In the genomic region with DNA sequence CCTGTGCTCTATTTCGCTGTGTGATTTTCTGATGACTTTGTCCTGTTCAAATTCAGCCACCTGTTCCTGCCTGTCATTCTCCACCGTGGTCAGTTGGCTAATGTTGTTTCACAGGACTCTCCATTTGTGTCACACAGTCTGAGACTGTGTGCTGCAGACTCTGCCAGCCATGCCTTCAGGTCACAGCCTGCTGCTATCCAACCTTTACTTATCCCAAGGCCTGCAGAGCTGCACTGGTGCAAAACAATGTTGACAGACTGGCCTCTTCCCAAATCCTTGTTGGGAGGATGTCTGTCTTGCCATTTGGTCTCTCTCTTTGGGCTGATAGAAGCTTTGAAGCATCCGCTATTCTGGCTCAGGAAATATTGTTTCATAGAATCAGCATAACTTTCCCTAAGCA, we compare ENCODE assay signal across 24 mouse cellular contexts.
DNase-seq lines count a peak whose midpoint lies in the region; ATAC-seq lines count a peak whose summit lies in the region.
"Had no signal": no experiment of that assay in that cellular context is flagged by ENCODE, and none has a peak within 500 bp of the region (broad histone marks: within the 10 kb centered on the region; RNA-seq: fewer than 3 reads in every experiment).

No protein-coding gene starts in this region.

- ATAC-seq in hindbrain, embryonic 15.5 days (ENCODE audit: low FRiP score, low read depth), result peak; percentile 63; the same call in 1 of the 2 replicates
- no peak for ATAC-seq in hindbrain, embryonic 13.5 days (ENCODE audit: low FRiP score)
- ATAC-seq in midbrain, embryonic 11.5 days (ENCODE audit: low FRiP score), result no peak
- ATAC-seq in midbrain, embryonic 16.5 days, result no peak
- ATAC-seq: CD4-positive, CD25-positive, alpha-beta regulatory T cell, adult 4 months; forebrain, embryonic 15.5 days had no signal

- no peak overlapping the region for H3K9ac ChIP-seq in hindbrain, embryonic 15.5 days
- no peak overlapping the region for H3K9ac ChIP-seq in hindbrain, embryonic 13.5 days
- H3K9ac ChIP-seq in midbrain, embryonic 11.5 days (ENCODE audit: low read length), result no peak overlapping the region
- H3K9ac ChIP-seq in midbrain, embryonic 16.5 days (ENCODE audit: low read depth, low read length), result no peak overlapping the region
- H3K9ac ChIP-seq: embryonic facial prominence, embryonic 15.5 days; forebrain, embryonic 15.5 days; heart, embryonic 15.5 days had no signal

- H3K4me1 ChIP-seq in hindbrain, embryonic 15.5 days (replicated peaks), result no peaks in the 10 kb centered on the region
- no peaks in the 10 kb centered on the region for H3K4me1 ChIP-seq in hindbrain, embryonic 13.5 days (replicated peaks)
- no peaks in the 10 kb centered on the region for H3K4me1 ChIP-seq in midbrain, embryonic 11.5 days (ENCODE audit: control insufficient read depth, insufficient read depth, low read length)
- H3K4me1 ChIP-seq in midbrain, embryonic 16.5 days (ENCODE audit: control insufficient read depth, insufficient read depth, low read length), result 0 out of 2 replicates have a peak, but pooled peaks cover under 1% of the 10 kb centered on the region
- H3K4me1 ChIP-seq: embryonic facial prominence, embryonic 15.5 days; forebrain, embryonic 10.5 days; forebrain, embryonic 15.5 days; heart, embryonic 15.5 days had no signal

- no peak overlapping the region for H3K4me2 ChIP-seq in hindbrain, embryonic 15.5 days
- H3K4me2 ChIP-seq in hindbrain, embryonic 13.5 days, result no peak overlapping the region
- no peak overlapping the region for H3K4me2 ChIP-seq in midbrain, embryonic 11.5 days
- no peak overlapping the region for H3K4me2 ChIP-seq in midbrain, embryonic 16.5 days (ENCODE audit: low read length)
- H3K4me2 ChIP-seq: embryonic facial prominence, embryonic 15.5 days; forebrain, embryonic 15.5 days; heart, embryonic 11.5 days; heart, embryonic 15.5 days had no signal

- H3K9me3 ChIP-seq in hindbrain, embryonic 15.5 days, result no peaks in the 10 kb centered on the region
- no peaks in the 10 kb centered on the region for H3K9me3 ChIP-seq in hindbrain, embryonic 13.5 days
- no peaks in the 10 kb centered on the region for H3K9me3 ChIP-seq in midbrain, embryonic 11.5 days (ENCODE audit: control insufficient read depth, low read length)
- no peaks in the 10 kb centered on the region for H3K9me3 ChIP-seq in midbrain, embryonic 16.5 days (replicated peaks; ENCODE audit: control insufficient read depth, low read length, poor library complexity, severe bottlenecking)
- H3K9me3 ChIP-seq: embryonic facial prominence, embryonic 15.5 days; forebrain, embryonic 10.5 days; forebrain, embryonic 15.5 days; G1E; heart, embryonic 15.5 days had no signal

- no peak overlapping the region for H3K4me3 ChIP-seq in hindbrain, embryonic 15.5 days
- H3K4me3 ChIP-seq in hindbrain, embryonic 13.5 days, result no peak overlapping the region
- no peak overlapping the region for H3K4me3 ChIP-seq in midbrain, embryonic 11.5 days (ENCODE audit: low read depth, low read length)
- no peak overlapping the region for H3K4me3 ChIP-seq in midbrain, embryonic 16.5 days (ENCODE audit: low read depth, low read length)
- H3K4me3 ChIP-seq: embryonic facial prominence, embryonic 15.5 days; erythroblast, embryonic 14.5 days; forebrain, embryonic 10.5 days; forebrain, embryonic 15.5 days; heart, adult 2 months; heart, embryonic 15.5 days had no signal

- H3K27ac ChIP-seq in hindbrain, embryonic 15.5 days (replicated peaks), result no peak overlapping the region
- H3K27ac ChIP-seq in hindbrain, embryonic 13.5 days, result no peak overlapping the region
- no peak overlapping the region for H3K27ac ChIP-seq in midbrain, embryonic 11.5 days (ENCODE audit: low read depth, low read length)
- no peak overlapping the region for H3K27ac ChIP-seq in midbrain, embryonic 16.5 days (ENCODE audit: low read length)
- H3K27ac ChIP-seq: embryonic facial prominence, embryonic 15.5 days; forebrain, embryonic 10.5 days; forebrain, embryonic 15.5 days; heart, adult 2 months; heart, embryonic 15.5 days had no signal

- no peaks in the 10 kb centered on the region for H3K36me3 ChIP-seq in hindbrain, embryonic 15.5 days
- H3K36me3 ChIP-seq in hindbrain, embryonic 13.5 days, result no peaks in the 10 kb centered on the region
- H3K36me3 ChIP-seq in midbrain, embryonic 11.5 days (ENCODE audit: control insufficient read depth, insufficient read depth, low read length), result no peaks in the 10 kb centered on the region
- no peaks in the 10 kb centered on the region for H3K36me3 ChIP-seq in midbrain, embryonic 16.5 days (ENCODE audit: control insufficient read depth, insufficient read depth, low read length)
- H3K36me3 ChIP-seq: embryonic facial prominence, embryonic 15.5 days; forebrain, embryonic 10.5 days; forebrain, embryonic 15.5 days; G1E; heart, embryonic 15.5 days had no signal

- 73% methylated on average over 3 of the region's 3 CpGs for WGBS in hindbrain, embryonic 15.5 days
- 87% methylated on average over 3 of the region's 3 CpGs for WGBS in hindbrain, embryonic 13.5 days
- 79% methylated on average over 3 of the region's 3 CpGs for WGBS in midbrain, embryonic 11.5 days
- 80% methylated on average over 3 of the region's 3 CpGs for WGBS in midbrain, embryonic 16.5 days

- H3K27me3 ChIP-seq in hindbrain, embryonic 15.5 days, result no peaks in the 10 kb centered on the region
- no peaks in the 10 kb centered on the region for H3K27me3 ChIP-seq in hindbrain, embryonic 13.5 days
- H3K27me3 ChIP-seq in midbrain, embryonic 11.5 days (ENCODE audit: control insufficient read depth, insufficient read depth, low read length), result no peaks in the 10 kb centered on the region
- H3K27me3 ChIP-seq in midbrain, embryonic 16.5 days (ENCODE audit: control insufficient read depth, insufficient read depth, low read depth, low read length), result no peaks in the 10 kb centered on the region
- H3K27me3 ChIP-seq: embryonic facial prominence, embryonic 15.5 days; forebrain, embryonic 15.5 days; heart, embryonic 15.5 days had no signal

- DNase-seq in cerebellum, postnatal 25 days, result peak; percentile 16 to 34
- DNase-seq in cerebellum, adult 8-10 months, result no peak
- DNase-seq in midbrain, embryonic 11.5 days (ENCODE audit: low spot score, missing footprints), result peak; percentile 51
- DNase-seq in skeletal muscle tissue, adult 2 months (ENCODE audit: low read depth, low spot score), result peak; percentile 3
- no peak for DNase-seq in heart, adult 11 months
- DNase-seq: adrenal gland, adult 8-10 months; adrenal gland, postnatal 36 days; cerebellum, adult 9-10 months; gastrocnemius, postnatal 10 days; heart, adult 2 months; heart, postnatal 14 days; kidney, adult 11 months; kidney, adult 9 months had no signal

Comparison
In these comparisons a context has a peak if more than half of its experiments do, and no peak if none do; other contexts are left out.
1. DNase-seq: peak in cerebellum, postnatal 25 days (2 of 2), midbrain, embryonic 11.5 days (single experiment) and skeletal muscle tissue, adult 2 months (single experiment); none in cerebellum, adult 8-10 months (single experiment) and heart, adult 11 months (single experiment).